Mouse (Mus musculus): ENCODE measurements around the gene Evi5. TPM values are rescaled to one million over a fixed set of nuclear protein-coding genes. Genes with fewer than 3 reads are reported as not detected.
A peak's percentile ranks its signal among the peaks of the same experiment; 100 is the strongest.

The Evi5 gene
- 76.3 and 78.1 TPM in 2 replicates for polyA plus RNA-seq (2015; fragmentation: Nextera tagmentation; extraction: Ambion mirVana)

- Histone ChIP-seq H3K9ac (no peak within 1 kb of the TSS), H3K9me3 (replicated peaks) (no peaks in the 10 kb centered on the region), H3K4me2 (0 out of 2 replicates have a peak within 1 kb of the TSS, but pooled peaks have one; percentile 3), H3K27me3 (0 out of 2 replicates have a peak, but pooled peaks cover 3% of the 10 kb centered on the region), H3K27ac (no peak within 1 kb of the TSS), H3K4me3 (replicated peaks) (no peak within 1 kb of the TSS), H3K4me1 (no peaks in the 10 kb centered on the region), H3K36me3 (no peaks in the 10 kb centered on the region)
- 42% methylated on average over 4 of the region's 4 CpGs for WGBS
- ATAC-seq (replicated peaks; ENCODE audit: low FRiP score): peak; percentile 74
These were observed at the start of gene Evi5 for GRCm38 (mm10) chr5:107874561-107875260. Evi5 (minus strand) TSS chr5:107875107.

- no peak overlapping the region for H3K27ac ChIP-seq
- H3K4me3 ChIP-seq (replicated peaks): no peak overlapping the region
- H3K4me1 ChIP-seq: no peaks in the 10 kb centered on the region
- no peaks in the 10 kb centered on the region for H3K36me3 ChIP-seq
- H3K9me3 ChIP-seq (replicated peaks): no peaks in the 10 kb centered on the region
- H3K9ac ChIP-seq: no peak overlapping the region
- 87% methylated on average over 8 of the region's 8 CpGs for WGBS
- ATAC-seq (replicated peaks; ENCODE audit: low FRiP score): no peak
- H3K4me2 ChIP-seq: no peak overlapping the region
- no peaks in the 10 kb centered on the region for H3K27me3 ChIP-seq
These were observed 49.7 kb upstream of the Evi5 start for GRCm38 (mm10) chr5:107924564-107924963.

- no peak for ATAC-seq (replicated peaks; ENCODE audit: low FRiP score)
- Histone ChIP-seq H3K4me1 (no peaks in the 10 kb centered on the region), H3K27ac (no peak overlapping the region), H3K4me3 (replicated peaks) (no peak overlapping the region), H3K27me3 (no peaks in the 10 kb centered on the region), H3K9me3 (replicated peaks) (no peaks in the 10 kb centered on the region), H3K9ac (no peak overlapping the region), H3K36me3 (no peaks in the 10 kb centered on the region), H3K4me2 (no peak overlapping the region)
- 92% methylated on average over 1 of the region's 1 CpGs for WGBS
These were observed 47.9 kb upstream of the Evi5 start for GRCm38 (mm10) chr5:107922836-107923235.

- H3K4me2 ChIP-seq: no peak overlapping the region
- H3K9me3 ChIP-seq (replicated peaks): no peaks in the 10 kb centered on the region
- no peak overlapping the region for H3K9ac ChIP-seq
- H3K4me3 ChIP-seq (replicated peaks): no peak overlapping the region
- WGBS: 70% methylated on average over 2 of the region's 2 CpGs
- peak; percentile 45; the same call in 1 of the 2 replicates for ATAC-seq (replicated peaks; ENCODE audit: low FRiP score)
- H3K36me3 ChIP-seq: no peaks in the 10 kb centered on the region
- H3K27ac ChIP-seq: no peak overlapping the region
- H3K4me1 ChIP-seq: no peaks in the 10 kb centered on the region
- no peaks in the 10 kb centered on the region for H3K27me3 ChIP-seq
These were observed 46.7 kb upstream of the Evi5 start for GRCm38 (mm10) chr5:107921400-107922252.

GRCm38 (mm10) chr5:107915280-107915679, 40.4 kb upstream of the Evi5 start:
- H3K9ac ChIP-seq: no peak overlapping the region
- WGBS: 53% methylated on average over 4 of the region's 4 CpGs
- no peak overlapping the region for H3K27ac ChIP-seq
- H3K4me2 ChIP-seq: no peak overlapping the region
- peaks cover 3% of the 10 kb centered on the region for H3K36me3 ChIP-seq
- no peaks in the 10 kb centered on the region for H3K9me3 ChIP-seq (replicated peaks)
- no peaks in the 10 kb centered on the region for H3K27me3 ChIP-seq
- no peak for ATAC-seq (replicated peaks; ENCODE audit: low FRiP score)
- H3K4me1 ChIP-seq: no peaks in the 10 kb centered on the region
- no peak overlapping the region for H3K4me3 ChIP-seq (replicated peaks)

GRCm38 (mm10) chr5:107911012-107911411, 36.1 kb upstream of the Evi5 start:
- no peak overlapping the region for H3K9ac ChIP-seq
- H3K4me1 ChIP-seq: no peaks in the 10 kb centered on the region
- 90% methylated on average over 5 of the region's 5 CpGs for WGBS
- H3K27ac ChIP-seq: no peak overlapping the region
- ATAC-seq (replicated peaks; ENCODE audit: low FRiP score): no peak
- H3K4me3 ChIP-seq (replicated peaks): no peak overlapping the region
- no peaks in the 10 kb centered on the region for H3K27me3 ChIP-seq
- no peak overlapping the region for H3K4me2 ChIP-seq
- peaks cover 45% of the 10 kb centered on the region for H3K36me3 ChIP-seq
- H3K9me3 ChIP-seq (replicated peaks): no peaks in the 10 kb centered on the region

GRCm38 (mm10) chr5:107910084-107910616, 35.2 kb upstream of the Evi5 start:
- Histone ChIP-seq H3K27me3 (no peaks in the 10 kb centered on the region), H3K4me2 (no peak overlapping the region), H3K9me3 (replicated peaks) (no peaks in the 10 kb centered on the region), H3K36me3 (peaks cover 54% of the 10 kb centered on the region), H3K4me1 (no peaks in the 10 kb centered on the region), H3K4me3 (replicated peaks) (no peak overlapping the region), H3K9ac (no peak overlapping the region), H3K27ac (no peak overlapping the region)
- ATAC-seq (replicated peaks; ENCODE audit: low FRiP score): no peak
- 68% methylated on average over 5 of the region's 5 CpGs for WGBS

- peaks cover 59% of the 10 kb centered on the region for H3K36me3 ChIP-seq
- H3K27me3 ChIP-seq: no peaks in the 10 kb centered on the region
- ATAC-seq (replicated peaks; ENCODE audit: low FRiP score): no peak
- no peak overlapping the region for H3K4me3 ChIP-seq (replicated peaks)
- 88% methylated on average over 3 of the region's 3 CpGs for WGBS
- no peaks in the 10 kb centered on the region for H3K4me1 ChIP-seq
- H3K4me2 ChIP-seq: no peak overlapping the region
- H3K9ac ChIP-seq: no peak overlapping the region
- H3K9me3 ChIP-seq (replicated peaks): no peaks in the 10 kb centered on the region
- H3K27ac ChIP-seq: no peak overlapping the region
These were observed 34.8 kb upstream of the Evi5 start for GRCm38 (mm10) chr5:107909668-107910067.

GRCm38 (mm10) chr5:107908514-107909110, 33.7 kb upstream of the Evi5 start:
- H3K9ac ChIP-seq: no peak overlapping the region
- H3K4me2 ChIP-seq: no peak overlapping the region
- no peaks in the 10 kb centered on the region for H3K4me1 ChIP-seq
- no peak overlapping the region for H3K27ac ChIP-seq
- no peak overlapping the region for H3K4me3 ChIP-seq (replicated peaks)
- H3K27me3 ChIP-seq: no peaks in the 10 kb centered on the region
- ATAC-seq (replicated peaks; ENCODE audit: low FRiP score): no peak
- H3K9me3 ChIP-seq (replicated peaks): no peaks in the 10 kb centered on the region
- peaks cover 69% of the 10 kb centered on the region for H3K36me3 ChIP-seq
- WGBS: 87% methylated on average over 2 of the region's 2 CpGs

GRCm38 (mm10) chr5:107904325-107904724, 29.4 kb upstream of the Evi5 start:
- no peak overlapping the region for H3K4me2 ChIP-seq
- H3K9ac ChIP-seq: no peak overlapping the region
- 70% methylated on average over 3 of the region's 3 CpGs for WGBS
- peaks cover 72% of the 10 kb centered on the region for H3K36me3 ChIP-seq
- no peaks in the 10 kb centered on the region for H3K27me3 ChIP-seq
- ATAC-seq (replicated peaks; ENCODE audit: low FRiP score): no peak
- H3K9me3 ChIP-seq (replicated peaks): no peaks in the 10 kb centered on the region
- H3K4me1 ChIP-seq: peaks cover 12% of the 10 kb centered on the region; the same call in 1 of the 2 replicates
- no peak overlapping the region for H3K27ac ChIP-seq
- H3K4me3 ChIP-seq (replicated peaks): no peak overlapping the region

GRCm38 (mm10) chr5:107901014-107901615, 26.2 kb upstream of the Evi5 start:
- WGBS: 0% methylated on average over 23 of the region's 23 CpGs
- ATAC-seq (replicated peaks; ENCODE audit: low FRiP score): peak; percentile 27; the same call in 1 of the 2 replicates

More at GRCm38 (mm10) chr5:107901014-107901615, 26.2 kb upstream of the Evi5 start:
- Histone ChIP-seq H3K4me1 (peaks cover 12% of the 10 kb centered on the region; the same call in 1 of the 2 replicates), H3K9ac (peak overlapping the region; percentile 98), H3K36me3 (peaks cover 40% of the 10 kb centered on the region), H3K9me3 (replicated peaks) (no peaks in the 10 kb centered on the region), H3K4me2 (peak overlapping the region; percentile 62), H3K27me3 (0 out of 2 replicates have a peak, but pooled peaks cover 3% of the 10 kb centered on the region), H3K27ac (peak overlapping the region; percentile 89), H3K4me3 (replicated peaks) (peak overlapping the region; percentile 97)
